Mouse (Mus musculus) gastrocnemius, adult 8-10 months (tissue): ENCODE measurements around the gene Etv6. TPM values are rescaled to one million over a fixed set of nuclear protein-coding genes. Genes with fewer than 3 reads are reported as not detected.

Experiments
- DNase-seq, 2 experiments: peaks; one replicate each; pipeline ENCODE4 v3.0.0; 2022; ENCODE audit warnings: low spot score in 2 of 2
- total RNA-seq, 4 experiments: library from RNA; stranded (reverse); gene quantifications; 2 replicates each; pipeline ENCODE4 v1.2.4; 2022

Gene Etv6
- total RNA-seq, 4 experiments from 2014 or later, result 5.1 to 10.3 (median 6.3) TPM

DNA sequence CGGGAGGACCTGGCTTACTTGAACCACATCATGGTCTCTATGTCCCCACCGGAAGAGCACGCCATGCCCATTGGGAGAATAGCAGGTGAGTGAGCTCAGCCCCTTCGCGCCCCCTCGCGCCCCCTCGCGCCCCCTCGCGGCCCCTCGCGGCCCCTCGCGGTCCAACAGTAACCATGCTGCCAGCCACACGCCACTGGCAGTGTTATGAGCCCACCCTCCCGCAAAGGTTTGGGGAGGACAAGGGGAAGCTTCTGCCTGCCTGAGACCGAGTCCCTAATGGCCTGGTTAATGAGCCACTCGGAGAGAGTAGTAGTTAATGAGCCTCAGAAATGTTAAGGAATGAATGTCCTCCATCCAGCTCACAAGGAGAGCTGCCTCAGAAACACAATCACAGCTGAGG is 213.2 kb downstream of the Etv6 start:
- DNase-seq, result no peak

DNA sequence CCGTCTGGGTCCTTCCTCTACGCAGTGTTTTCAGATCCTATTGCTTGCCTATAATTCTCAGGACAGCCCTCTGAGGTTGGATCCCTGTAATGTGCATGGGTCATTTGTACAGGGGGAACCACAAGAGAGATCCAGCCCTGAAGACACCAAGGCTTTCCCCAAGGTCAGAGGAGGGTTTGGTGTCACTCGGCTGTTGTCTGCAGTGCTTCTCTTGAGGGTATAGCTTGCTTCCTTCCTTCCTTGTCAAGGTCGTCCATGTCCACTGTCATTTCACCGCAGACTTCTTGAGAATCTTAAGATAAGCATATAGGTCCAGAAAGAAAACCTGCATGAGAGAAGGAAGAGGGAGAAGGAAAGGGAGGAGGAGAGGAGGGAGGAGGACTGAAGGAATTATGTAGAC is 215.3 kb downstream of the Etv6 start:
- DNase-seq, result no peak

GRCm38 (mm10) chr6:134251364-134251763 is 215.9 kb downstream of the Etv6 start:
- no peak for DNase-seq

GRCm38 (mm10) chr6:134252081-134252755 is 216.7 kb downstream of the Etv6 start:
- DNase-seq, result no peak

GRCm38 (mm10) chr6:134256369-134256768 is 220.9 kb downstream of the Etv6 start:
- no peak for DNase-seq

- no peak for DNase-seq
Measured at GRCm38 (mm10) chr6:134259913-134260312, 224.4 kb downstream of the Etv6 start.

DNA sequence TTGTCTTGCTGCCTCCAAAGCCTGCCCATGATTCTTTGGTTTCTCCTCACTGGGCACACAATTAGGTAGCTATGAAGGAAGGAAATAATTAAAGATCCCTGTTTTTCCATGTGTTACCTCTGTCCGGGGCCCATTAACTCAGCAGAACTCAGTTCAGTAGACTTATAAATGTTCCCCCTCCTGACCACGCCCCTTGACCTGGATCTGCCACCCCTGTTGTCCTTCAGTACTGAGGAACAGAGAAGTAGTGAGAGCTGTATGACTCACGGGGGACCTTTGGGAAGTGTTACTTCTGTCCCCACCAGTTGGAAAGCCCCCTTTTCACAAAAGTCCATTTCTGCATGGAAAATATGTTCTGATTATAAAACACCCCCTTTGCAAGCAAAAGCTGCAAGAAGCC is 226.4 kb downstream of the Etv6 start:
- no peak for DNase-seq

- no peak for DNase-seq
Measured at GRCm38 (mm10) chr6:134262383-134262782, 226.9 kb downstream of the Etv6 start.

DNA sequence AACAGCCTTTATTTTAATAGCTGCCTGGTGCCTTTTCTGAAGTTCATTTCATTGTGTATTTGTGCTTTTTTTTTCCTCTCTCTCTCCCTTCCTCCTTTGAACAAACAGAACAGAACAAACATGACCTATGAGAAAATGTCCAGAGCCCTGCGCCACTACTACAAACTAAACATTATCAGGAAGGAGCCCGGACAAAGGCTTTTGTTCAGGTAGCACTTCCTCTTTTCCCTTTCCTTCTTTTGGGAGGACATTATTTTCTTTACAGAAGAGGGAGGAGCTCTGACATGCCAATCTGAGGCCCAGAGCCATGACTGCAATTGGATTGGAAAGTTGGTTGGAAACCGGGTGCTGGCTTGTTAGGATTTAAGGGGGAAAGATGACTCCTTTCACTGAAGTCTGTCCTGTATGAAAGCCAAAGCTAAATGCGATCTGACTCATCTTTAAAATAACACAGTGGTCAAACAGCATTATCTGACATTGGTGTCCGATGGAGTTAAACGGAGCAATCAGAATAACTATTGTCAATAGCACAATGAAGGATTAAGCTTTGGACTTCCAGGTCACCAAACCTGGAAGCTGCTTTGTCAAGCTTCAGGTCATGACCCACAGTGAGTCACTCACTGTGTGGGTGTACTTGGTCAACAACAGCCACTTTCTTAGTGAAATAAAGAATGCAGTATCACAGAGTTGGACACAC is 227.6 kb downstream of the Etv6 start:
- DNase-seq, result no peak

GRCm38 (mm10) chr6:134273884-134274283 is 238.4 kb downstream of the Etv6 start:
- DNase-seq, result no peak

DNA sequence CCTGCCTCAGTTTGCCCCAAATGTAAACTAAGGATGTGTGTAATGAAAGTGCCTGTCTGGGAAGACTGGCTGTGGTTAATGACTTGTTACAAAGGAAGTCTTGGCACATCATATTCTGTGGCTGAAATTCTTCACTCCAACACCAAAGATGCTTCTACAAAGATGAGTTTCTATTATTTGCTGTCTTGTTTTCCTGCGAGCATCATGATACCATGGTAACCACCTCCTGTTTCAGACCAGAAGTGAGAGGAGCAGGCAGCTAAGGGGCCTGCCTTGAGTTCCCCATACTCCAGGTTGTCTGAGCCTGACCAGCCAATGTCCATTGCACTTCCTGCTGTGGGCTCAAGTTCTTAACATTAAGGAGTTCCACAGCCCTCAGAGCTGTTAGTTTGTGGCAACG is 241.5 kb downstream of the Etv6 start:
- no peak for DNase-seq

DNA sequence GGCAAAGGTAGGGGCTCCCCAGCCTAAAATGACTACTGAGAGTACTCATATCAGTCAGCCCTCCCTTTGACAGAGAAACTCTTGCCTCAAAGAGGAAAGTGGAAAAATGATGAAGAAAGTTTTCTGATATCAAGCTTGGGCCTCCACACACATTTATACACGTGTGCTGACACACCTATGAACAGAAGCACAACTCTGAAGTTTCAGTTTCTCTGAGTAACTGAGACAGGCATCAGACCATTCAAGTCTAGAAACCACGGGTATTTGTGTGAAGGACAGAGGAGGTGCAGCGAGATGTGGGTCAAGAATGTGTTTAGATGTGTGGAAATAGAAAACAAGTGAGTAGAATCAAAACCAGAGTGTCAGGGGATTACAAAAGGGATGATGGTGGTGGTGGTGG is 246.6 kb downstream of the Etv6 start:
- DNase-seq, result no peak

- DNase-seq, result no peak
Measured at GRCm38 (mm10) chr6:134291823-134292222, 256.3 kb downstream of the Etv6 start.

- DNase-seq, result no peak
Measured at GRCm38 (mm10) chr6:134292404-134292803, 256.9 kb downstream of the Etv6 start.

- no peak for DNase-seq
Measured at GRCm38 (mm10) chr6:134293615-134294508, 258.4 kb downstream of the Etv6 start.

DNA sequence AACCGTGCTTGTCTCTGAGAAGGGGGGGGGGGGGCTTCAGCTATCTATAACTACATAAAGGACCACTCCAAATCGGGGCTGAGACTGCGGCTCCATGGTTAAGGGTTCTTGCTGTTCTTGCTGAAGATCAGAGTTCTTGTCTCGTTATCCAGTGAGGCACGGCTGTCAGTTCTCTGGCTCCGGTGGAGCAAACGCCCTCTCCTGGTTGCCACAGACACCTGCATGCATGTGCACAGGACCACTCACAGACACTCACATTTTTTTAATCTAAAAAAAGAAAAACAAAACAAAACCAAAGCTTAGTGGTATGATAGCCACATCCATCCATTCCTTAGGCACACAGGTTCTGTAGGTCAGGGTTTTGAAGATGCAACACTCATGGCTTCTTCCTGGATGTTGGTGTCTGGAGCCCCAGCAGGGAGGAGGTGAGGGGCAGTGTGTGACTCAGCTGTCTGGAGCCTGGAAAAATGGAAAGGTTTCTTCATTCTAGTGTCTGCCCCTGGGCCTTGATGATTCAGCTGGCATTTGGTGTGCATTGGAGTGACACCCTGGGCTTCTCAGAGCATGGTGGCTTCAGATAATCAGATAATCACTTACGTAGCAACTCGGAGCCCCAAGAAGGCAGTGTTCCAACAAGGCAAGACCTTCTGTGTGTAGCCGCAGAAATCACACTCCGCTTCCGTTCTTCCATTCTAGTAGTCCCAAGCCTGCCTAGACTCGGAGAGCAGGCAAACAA is 262.6 kb downstream of the Etv6 start:
- DNase-seq, result no peak

DNA sequence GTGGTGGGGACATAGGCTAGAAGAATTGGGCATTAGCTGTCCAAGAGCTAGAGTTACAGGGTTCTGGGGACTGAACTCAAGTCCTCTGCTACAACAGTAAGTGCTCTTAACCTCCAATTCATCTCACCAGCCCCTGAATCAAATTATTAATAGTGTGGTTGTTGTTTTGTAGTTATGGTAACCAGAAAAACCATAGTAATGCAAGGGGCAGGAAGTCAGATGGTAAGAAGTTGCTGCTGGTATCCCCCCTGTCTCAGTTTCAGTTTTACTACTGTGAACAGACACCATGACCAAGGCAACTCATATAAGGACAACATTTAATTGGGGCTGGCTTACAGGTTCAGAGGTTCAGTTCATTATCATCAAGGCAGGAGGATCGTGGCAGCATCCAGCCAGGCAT is 266.5 kb downstream of the Etv6 start:
- DNase-seq, result no peak

- no peak for DNase-seq
Measured at GRCm38 (mm10) chr6:134311346-134311745, 275.8 kb downstream of the Etv6 start.

DNA sequence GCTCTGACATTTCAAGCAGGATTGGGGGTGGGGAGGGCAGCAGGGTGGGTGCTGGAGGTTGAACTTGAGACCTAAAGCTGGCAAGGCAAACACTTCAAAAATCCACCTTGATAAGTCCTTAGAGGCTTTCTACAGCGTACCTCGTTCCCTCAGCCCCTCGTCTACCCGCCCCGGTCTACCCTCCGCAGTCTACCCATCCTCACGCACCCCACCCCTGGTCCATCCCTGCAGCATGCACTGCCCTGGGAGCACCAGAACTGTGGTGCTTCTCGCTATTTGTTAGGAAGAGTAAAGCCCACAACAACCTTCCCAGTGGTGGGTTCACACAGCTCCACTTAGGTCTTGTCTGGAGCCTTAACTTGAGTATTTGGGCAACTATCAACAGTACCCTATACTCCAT is 277.1 kb downstream of the Etv6 start:
- DNase-seq, result no peak

DNA sequence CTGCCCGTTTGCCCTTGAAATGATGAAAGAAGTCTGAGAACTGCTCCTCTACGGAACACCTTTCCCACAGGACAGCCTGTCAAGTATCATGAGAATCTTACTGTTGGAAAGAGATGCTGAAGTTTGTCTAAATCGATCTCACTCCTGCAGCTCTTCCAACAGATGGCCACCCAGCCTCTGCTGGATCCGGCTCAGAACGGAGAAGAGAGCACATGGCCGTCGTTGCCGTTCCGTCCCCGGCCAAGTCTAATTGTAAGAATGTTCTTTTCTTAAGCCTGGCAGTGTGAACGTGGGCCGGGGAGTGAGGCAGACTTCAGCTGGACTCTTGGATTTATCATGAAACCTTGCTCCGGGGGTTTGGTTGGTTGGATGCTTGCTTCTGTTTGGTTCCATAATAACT is 281.9 kb downstream of the Etv6 start:
- DNase-seq, result no peak
